Mouse (Mus musculus) intestine, embryonic 16.5 days (tissue): ENCODE results near the gene Dclk3. TPM values are rescaled to one million over a fixed set of nuclear protein-coding genes. Genes with fewer than 3 reads are reported as not detected.

Experiments
- ATAC-seq: fragments of 200-750 bp; cut with Nextera tagmentation; 2 replicates; pipeline ENCODE4 v1.8.0; 2017; ENCODE audit warnings: moderate TSS enrichment, moderate library complexity
- H3K27ac ChIP-seq: fragments of 300-500 bp; sonication (generic); 2 replicates; pipeline ENCODE4 v1.5.1; 2014; ENCODE audit warnings: mild to moderate bottlenecking, low read length
- H3K27me3 ChIP-seq: fragments of 300-500 bp; sonication (generic); replicated peaks from 2 replicates; pipeline ENCODE4 v1.6.1; 2014; ENCODE audit warnings: low read length, control low read depth, mixed read lengths; ENCODE audit not compliant: control insufficient read depth, insufficient read depth
- H3K36me3 ChIP-seq: fragments of 300-500 bp; sonication (generic); 2 replicates; pipeline ENCODE4 v1.6.1; 2014; ENCODE audit warnings: low read length, control low read depth; ENCODE audit not compliant: control insufficient read depth, insufficient read depth
- H3K4me1 ChIP-seq: fragments of 300-500 bp; sonication (generic); 2 replicates; pipeline ENCODE4 v1.6.1; 2014; ENCODE audit warnings: low read length, control low read depth, mixed read lengths; ENCODE audit not compliant: control insufficient read depth, insufficient read depth
- H3K4me2 ChIP-seq: fragments of 300-500 bp; sonication (generic); 2 replicates; pipeline ENCODE4 v1.6.1; 2014; ENCODE audit warnings: low read depth, low read length, control low read depth
- H3K4me3 ChIP-seq: fragments of 300-500 bp; sonication (generic); 2 replicates; pipeline ENCODE4 v1.5.1; 2014; ENCODE audit warnings: mild to moderate bottlenecking, low read length
- H3K9ac ChIP-seq: fragments of 300-500 bp; sonication (generic); 2 replicates; pipeline ENCODE4 v1.6.1; 2014; ENCODE audit warnings: low read depth, low read length
- H3K9me3 ChIP-seq: fragments of 300-500 bp; sonication (generic); 2 replicates; pipeline ENCODE4 v1.6.1; 2016; ENCODE audit warnings: low read length, control low read depth; ENCODE audit not compliant: control insufficient read depth
- WGBS: fragments of 180-500 bp; shearing (Covaris S2); extraction: QIAGEN DNeasy Blood & Tissue Kit; methylation state at CpG from one replicate; pipeline ENCODE4 v1.1.7; 2014; 5-methylcytosine and 5-hydroxymethylcytosine counted together
- polyA plus RNA-seq: library from polyadenylated mRNA; unstranded; fragments of >200 nt; fragmentation: Nextera tagmentation; extraction: Ambion mirVana; gene quantifications from 2 replicates; pipeline ENCODE4 v1.2.1, GENCODE M21; 2015

Dclk3 gene
- polyA plus RNA-seq, 1 experiment from 2014 or later, result 0.77 TPM

DNA sequence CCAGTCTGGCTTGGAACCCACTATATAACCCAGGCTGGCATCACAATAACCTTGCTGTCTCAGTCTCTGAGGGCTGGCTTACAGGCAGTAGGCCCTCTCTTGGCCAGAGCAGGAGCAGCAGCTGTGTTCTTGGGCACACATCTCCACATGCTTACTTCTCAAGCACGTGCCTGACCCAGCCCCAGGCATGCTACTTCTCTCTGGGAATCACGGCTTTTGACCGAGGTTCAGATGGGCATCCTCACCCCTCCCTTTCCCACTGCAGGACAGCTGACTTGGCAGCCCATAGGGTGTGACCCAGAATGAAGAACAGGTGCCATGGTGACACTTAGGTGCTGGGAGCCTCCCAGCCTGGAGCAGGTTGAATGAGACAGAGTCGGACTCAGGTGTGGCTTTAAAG lies 52.4 kb downstream of the Dclk3 start:
- no peak for ATAC-seq
- WGBS, result 50% methylated on average over 4 of the region's 4 CpGs

DNA sequence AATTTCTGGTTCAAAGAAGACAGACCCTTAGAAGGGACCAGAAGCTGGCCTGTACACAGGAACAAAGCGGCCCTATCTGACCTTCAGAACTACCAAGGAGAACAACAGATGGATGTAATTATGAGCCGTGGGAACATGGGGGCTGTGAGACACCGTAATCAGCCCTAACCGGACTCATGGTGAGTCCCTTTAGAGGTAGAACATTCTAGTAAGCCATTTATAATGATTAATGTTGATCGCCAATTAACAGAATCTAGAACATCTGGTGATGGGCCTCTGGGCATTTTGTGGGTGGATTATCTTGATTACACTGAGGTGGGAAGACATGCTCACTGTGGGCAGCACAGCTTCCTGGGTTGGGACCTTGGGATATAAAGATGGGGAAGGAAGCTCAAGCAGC lies 54.6 kb downstream of the Dclk3 start:
- no peak for ATAC-seq
- no peak overlapping the region for H3K4me3 ChIP-seq
- no peaks in the 10 kb centered on the region for H3K4me1 ChIP-seq
- no peaks in the 10 kb centered on the region for H3K36me3 ChIP-seq
- H3K27me3 ChIP-seq, result no peaks in the 10 kb centered on the region
- 81% methylated on average over 5 of the region's 5 CpGs for WGBS
- no peaks in the 10 kb centered on the region for H3K9me3 ChIP-seq
- H3K27ac ChIP-seq, result no peak overlapping the region
- no peak overlapping the region for H3K4me2 ChIP-seq
- H3K9ac ChIP-seq, result no peak overlapping the region

More for the DNA sequence above, 52.4 kb downstream of the Dclk3 start:
- H3K36me3 ChIP-seq, result no peaks in the 10 kb centered on the region
- no peak overlapping the region for H3K27ac ChIP-seq
- no peaks in the 10 kb centered on the region for H3K9me3 ChIP-seq
- H3K4me1 ChIP-seq, result no peaks in the 10 kb centered on the region
- H3K27me3 ChIP-seq, result no peaks in the 10 kb centered on the region
- H3K9ac ChIP-seq, result no peak overlapping the region
- no peak overlapping the region for H3K4me3 ChIP-seq
- H3K4me2 ChIP-seq, result no peak overlapping the region

- Histone ChIP-seq H3K4me3 (no peak overlapping the region), H3K9ac (no peak overlapping the region), H3K27ac (no peak overlapping the region), H3K27me3 (no peaks in the 10 kb centered on the region), H3K36me3 (no peaks in the 10 kb centered on the region), H3K4me1 (no peaks in the 10 kb centered on the region), H3K4me2 (no peak overlapping the region), H3K9me3 (no peaks in the 10 kb centered on the region)
- 0 out of 2 replicates have a peak, but pooled peaks have one; percentile 36 for ATAC-seq
- WGBS, result under 1% methylated on average over 5 of the region's 5 CpGs
These were observed 56.7 kb downstream of the Dclk3 start for GRCm38 (mm10) chr9:111495561-111495960.

DNA sequence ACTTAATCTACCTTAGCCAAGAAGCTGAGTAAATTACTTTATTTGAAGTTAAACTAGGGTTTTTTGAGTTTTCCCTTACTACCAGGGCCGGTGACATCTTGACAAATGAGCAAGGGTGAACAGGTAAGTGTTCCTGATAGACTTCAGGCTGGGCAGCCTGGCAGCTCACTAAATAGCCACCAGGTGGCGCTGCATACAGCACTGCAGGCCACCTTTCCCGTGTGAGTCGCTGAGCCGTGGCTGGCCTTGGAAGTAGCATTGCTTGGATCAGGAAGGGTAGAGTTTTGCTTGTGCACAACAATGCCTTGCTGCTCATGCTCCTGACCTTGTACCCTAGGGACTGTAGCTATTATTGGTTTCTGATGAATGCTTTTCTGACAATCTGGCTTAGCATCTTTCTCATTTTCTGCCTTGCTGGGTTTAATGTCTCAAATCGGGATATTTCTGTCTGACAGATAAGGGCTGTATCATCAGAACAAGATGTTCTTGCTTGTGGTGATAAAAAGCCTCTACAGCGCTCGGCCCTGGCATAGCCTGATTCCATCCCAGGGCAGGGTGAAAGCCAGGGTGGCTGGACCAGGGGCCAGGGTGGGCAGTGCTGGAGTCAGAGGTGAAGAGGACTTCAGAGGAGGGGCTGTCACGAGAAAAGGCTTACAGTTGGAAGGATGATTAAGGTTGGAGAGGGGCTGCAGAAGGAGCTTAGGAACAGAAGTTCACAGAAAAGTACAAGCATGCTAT lies 58.4 kb downstream of the Dclk3 start:
- Histone ChIP-seq H3K9me3 (no peaks in the 10 kb centered on the region), H3K27ac (no peak overlapping the region), H3K36me3 (no peaks in the 10 kb centered on the region), H3K4me3 (no peak overlapping the region), H3K27me3 (no peaks in the 10 kb centered on the region), H3K9ac (no peak overlapping the region), H3K4me2 (no peak overlapping the region), H3K4me1 (no peaks in the 10 kb centered on the region)
- WGBS, result 28% methylated on average over 9 of the region's 9 CpGs
- peak; percentile 85 for ATAC-seq

- H3K36me3 ChIP-seq, result no peaks in the 10 kb centered on the region
- H3K9ac ChIP-seq, result no peak overlapping the region
- H3K4me1 ChIP-seq, result no peaks in the 10 kb centered on the region
- H3K4me3 ChIP-seq, result no peak overlapping the region
- H3K27ac ChIP-seq, result no peak overlapping the region
- H3K9me3 ChIP-seq, result no peaks in the 10 kb centered on the region
- no peaks in the 10 kb centered on the region for H3K27me3 ChIP-seq
- no peak overlapping the region for H3K4me2 ChIP-seq
- no peak for ATAC-seq
- 78% methylated on average over 9 of the region's 9 CpGs for WGBS
These were observed 61.3 kb downstream of the Dclk3 start for GRCm38 (mm10) chr9:111500211-111500610.

DNA sequence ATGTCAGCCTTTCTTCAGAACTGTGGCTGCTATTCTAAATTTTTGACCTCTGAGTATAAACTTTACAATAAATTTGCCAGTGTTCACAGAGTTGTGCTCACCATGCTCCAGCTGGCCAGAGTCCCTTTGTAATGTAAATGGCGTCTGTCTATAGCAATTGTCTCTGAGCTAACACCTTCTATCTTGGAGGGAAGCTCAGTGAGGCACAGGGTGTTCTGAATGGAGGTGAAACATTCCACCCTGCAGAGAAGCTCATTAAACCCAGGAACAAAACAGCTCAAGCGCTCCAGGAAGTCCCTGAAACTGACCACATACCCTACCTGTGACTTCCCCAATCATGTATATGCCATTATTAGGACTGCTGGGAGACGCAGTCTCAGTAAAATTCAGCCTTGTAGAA lies 67.2 kb downstream of the Dclk3 start:
- no peaks in the 10 kb centered on the region for H3K4me1 ChIP-seq
- H3K4me3 ChIP-seq, result no peak overlapping the region
- H3K9ac ChIP-seq, result no peak overlapping the region
- WGBS, result 58% methylated on average over 3 of the region's 3 CpGs
- H3K9me3 ChIP-seq, result peaks cover 6% of the 10 kb centered on the region
- no peaks in the 10 kb centered on the region for H3K36me3 ChIP-seq
- H3K27me3 ChIP-seq, result no peaks in the 10 kb centered on the region
- H3K27ac ChIP-seq, result no peak overlapping the region
- no peak for ATAC-seq
- H3K4me2 ChIP-seq, result no peak overlapping the region

GRCm38 (mm10) chr9:111514586-111515473 lies 75.9 kb downstream of the Dclk3 start:
- no peak overlapping the region for H3K4me2 ChIP-seq
- H3K36me3 ChIP-seq, result no peaks in the 10 kb centered on the region
- H3K27ac ChIP-seq, result no peak overlapping the region
- H3K9ac ChIP-seq, result no peak overlapping the region
- 72% methylated on average over 15 of the region's 15 CpGs for WGBS
- no peaks in the 10 kb centered on the region for H3K27me3 ChIP-seq
- no peaks in the 10 kb centered on the region for H3K4me1 ChIP-seq
- no peak overlapping the region for H3K4me3 ChIP-seq
- ATAC-seq, result no peak
- no peaks in the 10 kb centered on the region for H3K9me3 ChIP-seq

GRCm38 (mm10) chr9:111515536-111515935 lies 76.7 kb downstream of the Dclk3 start:
- H3K4me3 ChIP-seq, result no peak overlapping the region
- no peak overlapping the region for H3K27ac ChIP-seq
- H3K36me3 ChIP-seq, result no peaks in the 10 kb centered on the region
- WGBS, result 90% methylated on average over 3 of the region's 3 CpGs
- H3K9me3 ChIP-seq, result no peaks in the 10 kb centered on the region
- H3K4me2 ChIP-seq, result no peak overlapping the region
- H3K27me3 ChIP-seq, result no peaks in the 10 kb centered on the region
- ATAC-seq, result no peak
- no peaks in the 10 kb centered on the region for H3K4me1 ChIP-seq
- H3K9ac ChIP-seq, result no peak overlapping the region

DNA sequence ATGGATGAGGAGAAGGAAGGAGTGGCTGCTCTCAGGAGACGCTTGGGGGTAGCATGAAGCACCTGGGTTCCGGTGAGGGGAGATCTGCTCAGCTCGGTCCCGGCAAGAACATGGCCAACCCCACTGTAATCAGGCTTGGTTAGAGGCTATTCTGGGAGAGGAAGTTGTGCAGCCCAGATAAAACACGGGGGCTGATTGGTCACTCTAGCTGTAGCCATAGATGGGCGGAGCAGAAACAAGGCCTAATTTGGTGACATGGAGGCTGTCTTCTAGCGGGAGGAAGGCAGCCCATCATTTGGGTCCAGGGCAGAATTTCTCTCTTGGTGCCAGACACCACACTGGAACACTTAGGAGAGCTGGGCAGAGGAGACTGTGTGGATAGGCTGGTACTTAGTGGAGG lies 83.3 kb downstream of the Dclk3 start:
- no peak overlapping the region for H3K9ac ChIP-seq
- H3K9me3 ChIP-seq, result no peaks in the 10 kb centered on the region
- 88% methylated on average over 7 of the region's 7 CpGs for WGBS
- H3K4me2 ChIP-seq, result no peak overlapping the region
- ATAC-seq, result no peak
- no peaks in the 10 kb centered on the region for H3K4me1 ChIP-seq
- no peak overlapping the region for H3K27ac ChIP-seq
- no peaks in the 10 kb centered on the region for H3K27me3 ChIP-seq
- no peaks in the 10 kb centered on the region for H3K36me3 ChIP-seq
- no peak overlapping the region for H3K4me3 ChIP-seq
